Mouse (Mus musculus): ENCODE measurements at regions not wholly inside any gene's neighbourhood (a gene's known extent, or its start where the extent isn't known, plus 50 kb on each side); places are given as distances from the start of the nearest gene placed in this dataset.

DNA sequence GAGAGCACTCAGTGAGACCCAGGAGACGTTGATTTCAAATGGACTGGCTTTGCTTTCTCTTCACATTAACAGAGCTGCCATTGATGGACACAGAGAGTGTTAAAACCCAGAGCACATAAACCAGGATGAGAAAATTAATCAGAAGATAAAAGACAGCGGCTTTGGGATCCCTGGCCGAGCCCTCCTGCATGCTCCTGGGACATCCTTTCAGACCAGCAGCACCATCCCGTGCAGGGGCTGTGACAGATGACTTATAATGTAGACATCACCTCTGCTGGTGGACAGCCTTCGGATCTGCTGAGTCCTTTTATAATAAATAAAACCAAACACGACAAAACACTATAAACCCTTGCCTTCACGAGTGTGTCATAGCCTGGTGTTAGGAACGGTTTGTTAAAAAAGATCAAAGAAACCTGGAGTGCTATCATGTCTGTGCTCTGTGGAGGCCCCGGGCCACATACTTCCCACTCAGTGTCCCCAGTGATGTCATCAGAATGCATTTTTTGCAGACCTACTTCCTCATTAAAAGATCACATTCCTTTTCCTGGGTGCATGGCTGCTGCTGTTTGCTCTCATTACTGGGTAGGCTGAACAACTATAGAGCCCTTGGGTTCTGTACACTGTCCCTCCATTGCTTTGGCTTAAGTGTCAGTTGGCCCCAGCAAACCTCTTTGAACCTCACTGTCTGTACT, 130.2 kb upstream of the Serp2 start:
- WGBS, result 22% methylated on average over 9 of the region's 9 CpGs
- H3K27ac ChIP-seq, result no peak overlapping the region
- no peaks in the 10 kb centered on the region for H3K27me3 ChIP-seq (ENCODE audit: control insufficient read depth, insufficient read depth, low read length)
- peaks cover 26% of the 10 kb centered on the region for H3K4me1 ChIP-seq (replicated peaks; ENCODE audit: control insufficient read depth, insufficient read depth, low read length)
- H3K36me3 ChIP-seq (replicated peaks; ENCODE audit: control insufficient read depth, insufficient read depth), result no peaks in the 10 kb centered on the region
- H3K9ac ChIP-seq, result no peak overlapping the region
- DNase-seq (ENCODE audit: low spot score) (no peak), ATAC-seq (ENCODE audit: low FRiP score) (peak; percentile 41; the same call in 1 of the 2 replicates)
- no peak overlapping the region for H3K4me3 ChIP-seq (replicated peaks; ENCODE audit: low read length)
- H3K4me2 ChIP-seq (replicated peaks), result no peak overlapping the region
- H3K9me3 ChIP-seq (ENCODE audit: control insufficient read depth, low read length), result no peaks in the 10 kb centered on the region

DNA sequence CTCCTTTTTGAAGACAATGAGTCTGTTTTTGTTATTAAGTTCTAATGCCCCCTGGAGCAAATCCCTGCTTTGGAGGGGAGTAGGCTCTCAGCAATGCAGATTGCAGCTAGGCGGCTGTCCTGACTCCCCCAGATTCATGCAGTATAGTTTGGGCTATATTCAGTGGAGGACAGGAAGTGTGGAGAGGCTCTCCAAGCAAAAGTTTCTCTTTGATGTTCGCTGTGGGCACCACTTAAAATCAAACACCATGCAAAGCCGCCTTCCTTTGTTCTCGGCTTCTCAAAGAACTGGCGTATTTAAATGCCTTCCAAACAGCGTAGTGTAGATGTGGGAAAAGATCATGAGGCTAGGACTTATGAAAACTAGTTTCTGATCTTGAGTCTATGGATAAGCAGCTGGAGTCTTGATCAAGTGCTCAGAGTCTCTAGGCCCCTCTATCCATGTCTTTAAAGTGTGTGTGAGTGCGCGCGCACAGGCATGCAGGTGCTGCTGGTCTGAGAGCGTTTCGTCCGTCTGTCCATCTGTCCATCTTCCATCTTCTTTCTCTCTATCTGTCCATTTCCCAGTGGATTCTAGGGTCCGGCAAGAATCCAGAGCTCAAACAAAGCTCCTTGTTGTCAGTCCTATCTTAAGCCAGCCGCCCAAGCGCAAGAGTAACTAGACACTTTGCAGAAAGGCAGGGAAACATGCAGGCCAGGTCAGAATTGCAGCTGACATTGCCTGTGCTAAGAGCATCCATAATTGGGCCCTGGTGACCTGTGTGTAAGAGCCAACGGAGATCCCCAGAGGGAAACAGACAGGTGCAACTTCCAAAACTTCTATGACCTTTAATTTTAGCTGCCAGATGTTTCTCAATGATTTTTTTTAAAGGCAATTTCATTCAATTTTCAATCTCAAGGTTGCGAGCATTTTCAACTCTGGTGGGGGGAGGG, 129.4 kb upstream of the Serp2 start:
- Histone ChIP-seq H3K4me2 (replicated peaks) (no peak overlapping the region), H3K4me3 (replicated peaks; ENCODE audit: low read length) (no peak overlapping the region), H3K27ac (peak overlapping the region; percentile 71), H3K9me3 (ENCODE audit: control insufficient read depth, low read length) (no peaks in the 10 kb centered on the region), H3K4me1 (replicated peaks; ENCODE audit: control insufficient read depth, insufficient read depth, low read length) (peaks cover 32% of the 10 kb centered on the region), H3K36me3 (replicated peaks; ENCODE audit: control insufficient read depth, insufficient read depth) (no peaks in the 10 kb centered on the region), H3K27me3 (ENCODE audit: control insufficient read depth, insufficient read depth, low read length) (no peaks in the 10 kb centered on the region), H3K9ac (no peak overlapping the region)
- ATAC-seq (ENCODE audit: low FRiP score) (no peak), DNase-seq (ENCODE audit: low spot score) (no peak)
- 48% methylated on average over 17 of the region's 17 CpGs for WGBS

DNA sequence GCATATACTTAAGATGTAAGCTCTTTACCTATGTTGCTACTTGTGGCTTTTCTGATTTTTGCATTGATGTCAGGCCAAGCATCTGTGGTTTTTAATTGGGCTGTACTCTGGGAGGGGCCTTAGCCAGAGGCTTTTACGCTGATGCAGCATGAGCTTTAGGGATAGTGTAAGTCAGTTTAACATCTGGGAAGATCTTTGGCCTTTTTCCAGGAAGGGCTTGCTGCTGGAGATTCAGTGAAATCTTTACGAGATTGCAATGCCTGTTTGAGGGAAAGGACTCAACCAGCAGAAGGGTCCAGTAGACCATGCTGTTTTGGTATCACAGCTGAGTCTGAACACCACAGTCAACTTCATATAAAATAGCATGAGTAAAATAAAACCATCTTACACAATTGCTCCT, 127.6 kb upstream of the Serp2 start:
- H3K9ac ChIP-seq, result no peak overlapping the region
- no peak overlapping the region for H3K4me2 ChIP-seq (replicated peaks)
- no peak overlapping the region for H3K4me3 ChIP-seq (replicated peaks; ENCODE audit: low read length)
- ATAC-seq (ENCODE audit: low FRiP score), result no peak
- H3K27me3 ChIP-seq (ENCODE audit: control insufficient read depth, insufficient read depth, low read length), result no peaks in the 10 kb centered on the region
- no peak for DNase-seq (ENCODE audit: low spot score)
- H3K4me1 ChIP-seq (replicated peaks; ENCODE audit: control insufficient read depth, insufficient read depth, low read length), result peaks cover 32% of the 10 kb centered on the region
- WGBS, result 87% methylated on average over 2 of the region's 2 CpGs
- H3K36me3 ChIP-seq (replicated peaks; ENCODE audit: control insufficient read depth, insufficient read depth), result no peaks in the 10 kb centered on the region
- no peak overlapping the region for H3K27ac ChIP-seq
- no peaks in the 10 kb centered on the region for H3K9me3 ChIP-seq (ENCODE audit: control insufficient read depth, low read length)

DNA sequence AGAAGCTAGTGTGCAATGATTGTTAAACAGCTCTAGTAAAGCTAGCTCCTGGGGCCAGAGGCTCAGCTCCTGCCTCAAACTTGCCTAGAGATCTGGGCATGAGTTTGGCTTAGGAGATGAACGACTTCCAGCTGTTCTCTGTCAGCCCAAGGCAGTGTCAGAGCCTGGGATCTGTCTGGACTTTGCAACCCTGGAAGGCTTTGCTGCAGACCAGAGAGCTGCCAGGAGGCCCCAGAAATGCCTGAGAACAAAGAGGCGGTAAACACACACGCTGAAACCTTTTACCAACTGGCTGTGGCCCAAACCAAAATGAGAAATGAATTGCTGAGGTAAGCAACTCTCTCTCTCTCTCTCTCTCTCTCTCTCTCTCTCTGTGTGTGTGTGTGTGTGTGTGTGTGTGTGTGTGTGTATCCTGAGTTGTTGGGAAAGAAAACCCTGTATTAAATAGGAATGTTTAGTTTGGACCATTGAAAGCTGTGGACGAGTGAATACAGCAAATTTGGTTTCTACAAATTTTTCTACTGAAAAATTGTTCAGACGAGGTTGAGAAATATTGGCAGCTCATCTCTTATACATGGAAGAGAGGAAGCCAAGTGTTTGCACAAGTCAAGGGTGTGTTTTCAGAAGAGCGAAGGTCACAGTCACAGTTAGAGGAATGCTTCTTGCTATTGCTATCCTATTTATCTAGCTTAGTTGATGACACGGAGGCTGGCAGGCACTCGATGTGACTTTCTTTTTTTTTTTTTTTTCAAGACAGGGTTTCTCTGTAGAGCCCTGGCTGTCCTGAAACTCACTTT, 125.1 kb upstream of the Serp2 start:
- H3K36me3 ChIP-seq (replicated peaks; ENCODE audit: control insufficient read depth, insufficient read depth), result no peaks in the 10 kb centered on the region
- no peak overlapping the region for H3K9ac ChIP-seq
- ATAC-seq (ENCODE audit: low FRiP score) (no peak), DNase-seq (ENCODE audit: low spot score) (no peak)
- 58% methylated on average over 8 of the region's 8 CpGs for WGBS
- H3K27me3 ChIP-seq (ENCODE audit: control insufficient read depth, insufficient read depth, low read length), result no peaks in the 10 kb centered on the region
- H3K4me3 ChIP-seq (replicated peaks; ENCODE audit: low read length), result no peak overlapping the region
- H3K4me2 ChIP-seq (replicated peaks), result no peak overlapping the region
- H3K4me1 ChIP-seq (replicated peaks; ENCODE audit: control insufficient read depth, insufficient read depth, low read length), result peaks cover 26% of the 10 kb centered on the region
- H3K27ac ChIP-seq, result peak overlapping the region; percentile 59; the same call in 1 of the 2 replicates
- no peaks in the 10 kb centered on the region for H3K9me3 ChIP-seq (ENCODE audit: control insufficient read depth, low read length)

DNA sequence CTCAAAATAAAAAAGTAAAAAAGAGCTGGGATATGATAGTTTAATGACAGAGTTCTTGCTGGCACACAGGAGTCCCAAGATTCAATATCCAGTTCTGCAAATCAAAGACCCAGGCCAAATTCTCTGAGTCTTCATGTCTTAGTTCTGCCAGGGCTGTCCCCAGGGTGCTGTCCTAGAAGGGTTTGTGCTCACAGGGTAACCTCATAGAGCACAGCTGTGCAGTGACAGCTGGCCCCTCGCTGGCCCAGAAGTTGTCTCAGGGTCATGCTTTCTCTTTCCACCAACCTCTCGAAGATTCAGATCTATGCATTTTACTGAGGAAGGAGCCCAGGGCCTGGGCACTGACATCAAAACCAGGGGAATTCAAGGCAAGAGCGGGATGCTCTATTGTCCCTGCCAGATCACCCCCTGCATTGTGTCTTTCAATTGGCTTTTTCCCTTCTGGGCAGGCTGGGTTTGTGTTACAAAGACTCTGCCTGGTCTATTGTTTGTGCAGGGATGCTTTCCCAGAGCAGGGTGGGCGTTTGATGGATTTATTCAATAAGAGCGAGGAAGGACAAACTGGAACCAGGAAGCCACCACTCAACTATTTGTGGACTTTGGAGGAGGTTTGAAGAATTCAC, 121.9 kb upstream of the Serp2 start:
- Histone ChIP-seq H3K9ac (no peak overlapping the region), H3K36me3 (replicated peaks; ENCODE audit: control insufficient read depth, insufficient read depth) (no peaks in the 10 kb centered on the region), H3K4me1 (replicated peaks; ENCODE audit: control insufficient read depth, insufficient read depth, low read length) (peaks cover 12% of the 10 kb centered on the region), H3K4me2 (replicated peaks) (no peak overlapping the region), H3K27ac (no peak overlapping the region), H3K27me3 (ENCODE audit: control insufficient read depth, insufficient read depth, low read length) (no peaks in the 10 kb centered on the region), H3K9me3 (ENCODE audit: control insufficient read depth, low read length) (no peaks in the 10 kb centered on the region), H3K4me3 (replicated peaks; ENCODE audit: low read length) (no peak overlapping the region)
- WGBS, result 11% methylated on average over 5 of the region's 5 CpGs
- DNase-seq (ENCODE audit: low spot score), result no peak
- ATAC-seq (ENCODE audit: low FRiP score), result no peak

DNA sequence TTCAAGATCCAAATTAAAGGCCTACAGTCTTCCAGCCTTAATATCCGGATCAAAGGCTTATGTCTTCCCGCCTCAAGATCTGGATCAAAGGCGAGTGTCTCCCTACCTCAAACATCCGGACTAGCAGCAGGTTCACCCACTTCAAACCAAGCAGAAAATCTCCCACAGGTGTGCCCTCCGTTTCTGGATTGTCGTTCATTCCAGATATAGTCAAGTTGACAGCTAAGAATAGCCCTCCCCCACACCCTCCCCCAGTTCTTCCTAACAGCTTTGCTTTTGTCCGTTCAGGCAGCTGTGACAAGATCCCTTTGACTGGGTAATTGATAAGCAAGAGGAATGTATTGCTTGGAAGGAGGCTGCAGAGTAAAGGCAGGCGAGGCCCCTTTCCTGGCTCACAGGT, 118.3 kb upstream of the Serp2 start:
- H3K27me3 ChIP-seq (ENCODE audit: control insufficient read depth, insufficient read depth, low read length), result no peaks in the 10 kb centered on the region
- H3K9me3 ChIP-seq (ENCODE audit: control insufficient read depth, low read length), result no peaks in the 10 kb centered on the region
- no peak for DNase-seq (ENCODE audit: low spot score)
- no peaks in the 10 kb centered on the region for H3K36me3 ChIP-seq (replicated peaks; ENCODE audit: control insufficient read depth, insufficient read depth)
- no peak for ATAC-seq (ENCODE audit: low FRiP score)
- H3K4me1 ChIP-seq (replicated peaks; ENCODE audit: control insufficient read depth, insufficient read depth, low read length), result peaks cover 6% of the 10 kb centered on the region
- H3K4me2 ChIP-seq (replicated peaks), result no peak overlapping the region
- 33% methylated on average over 8 of the region's 8 CpGs for WGBS
- no peak overlapping the region for H3K9ac ChIP-seq
- H3K4me3 ChIP-seq (replicated peaks; ENCODE audit: low read length), result no peak overlapping the region
- H3K27ac ChIP-seq, result no peak overlapping the region

DNA sequence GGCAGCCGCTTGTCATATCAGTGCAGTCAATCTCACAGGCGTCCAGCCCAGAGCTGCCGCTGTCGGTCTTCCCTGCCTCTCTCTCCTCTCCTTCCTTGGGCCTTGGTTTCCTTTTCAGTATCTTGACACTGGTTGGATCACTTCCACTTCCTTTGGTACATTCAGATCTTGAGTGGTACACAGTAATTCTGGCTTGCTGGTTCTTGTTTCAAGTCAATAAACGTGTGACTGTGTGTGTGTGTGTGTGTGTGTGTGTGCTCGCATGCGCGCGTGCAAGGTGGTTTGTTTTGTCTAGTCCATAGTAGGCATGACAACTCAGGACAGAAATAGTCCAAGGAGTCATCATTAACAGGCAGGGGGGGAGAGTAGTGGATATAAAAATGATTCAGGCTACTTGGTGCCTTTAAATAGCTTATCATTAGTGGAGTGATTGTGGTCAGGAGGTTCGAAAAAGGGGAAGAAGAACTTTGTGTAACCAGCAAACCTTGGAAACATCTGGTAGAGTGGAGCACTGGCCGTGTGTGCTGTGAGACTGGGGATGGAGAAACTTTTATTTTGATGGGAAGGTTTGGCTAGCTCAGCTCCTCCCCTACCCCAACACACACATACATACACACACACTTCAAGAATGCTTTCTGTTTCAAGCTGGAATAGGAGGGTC, 117.1 kb upstream of the Serp2 start:
- Histone ChIP-seq H3K36me3 (replicated peaks; ENCODE audit: control insufficient read depth, insufficient read depth) (no peaks in the 10 kb centered on the region), H3K4me2 (replicated peaks) (no peak overlapping the region), H3K9ac (no peak overlapping the region), H3K27me3 (ENCODE audit: control insufficient read depth, insufficient read depth, low read length) (no peaks in the 10 kb centered on the region), H3K4me1 (replicated peaks; ENCODE audit: control insufficient read depth, insufficient read depth, low read length) (peaks cover 4% of the 10 kb centered on the region), H3K4me3 (replicated peaks; ENCODE audit: low read length) (no peak overlapping the region), H3K27ac (no peak overlapping the region), H3K9me3 (ENCODE audit: control insufficient read depth, low read length) (no peaks in the 10 kb centered on the region)
- no peak for ATAC-seq (ENCODE audit: low FRiP score)
- DNase-seq (ENCODE audit: low spot score), result no peak
- WGBS, result 80% methylated on average over 11 of the region's 11 CpGs

DNA sequence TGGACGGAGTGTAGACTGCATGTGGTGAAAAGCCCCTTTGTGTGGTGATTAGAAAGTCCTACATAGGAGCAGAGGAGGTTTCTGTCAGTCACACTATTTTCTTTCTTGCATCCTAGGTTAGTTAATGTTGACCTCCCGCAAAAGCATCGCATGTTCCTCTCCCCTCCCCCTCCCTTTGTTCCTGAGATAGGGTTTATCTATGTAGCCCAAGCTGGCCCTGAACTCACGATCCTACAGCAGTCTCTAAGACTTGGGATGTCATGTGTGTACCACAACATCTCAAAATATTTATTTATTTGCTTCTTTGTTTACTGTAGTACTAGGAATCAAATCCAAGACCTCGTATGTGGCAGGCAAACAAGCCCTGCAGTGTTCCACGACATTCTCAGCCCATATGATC, 116.2 kb upstream of the Serp2 start:
- Histone ChIP-seq H3K4me2 (replicated peaks) (no peak overlapping the region), H3K36me3 (replicated peaks; ENCODE audit: control insufficient read depth, insufficient read depth) (no peaks in the 10 kb centered on the region), H3K4me3 (replicated peaks; ENCODE audit: low read length) (no peak overlapping the region), H3K4me1 (replicated peaks; ENCODE audit: control insufficient read depth, insufficient read depth, low read length) (no peaks in the 10 kb centered on the region), H3K9me3 (ENCODE audit: control insufficient read depth, low read length) (no peaks in the 10 kb centered on the region), H3K27ac (no peak overlapping the region), H3K9ac (no peak overlapping the region), H3K27me3 (ENCODE audit: control insufficient read depth, insufficient read depth, low read length) (no peaks in the 10 kb centered on the region)
- DNase-seq (ENCODE audit: low spot score), result no peak
- WGBS, result 67% methylated on average over 6 of the region's 6 CpGs
- ATAC-seq (ENCODE audit: low FRiP score), result no peak
